Mouse (Mus musculus) urinary bladder, postnatal 25 days (tissue): ENCODE measurements at regions not wholly inside any gene's neighbourhood (a gene's known extent, or its start where the extent isn't known, plus 50 kb on each side); places are given as distances from the start of the nearest gene placed in this dataset.

Experiments
- DNase-seq: peaks from one replicate; pipeline ENCODE4 v3.0.0; 2022; ENCODE audit warnings: low spot score

DNA sequence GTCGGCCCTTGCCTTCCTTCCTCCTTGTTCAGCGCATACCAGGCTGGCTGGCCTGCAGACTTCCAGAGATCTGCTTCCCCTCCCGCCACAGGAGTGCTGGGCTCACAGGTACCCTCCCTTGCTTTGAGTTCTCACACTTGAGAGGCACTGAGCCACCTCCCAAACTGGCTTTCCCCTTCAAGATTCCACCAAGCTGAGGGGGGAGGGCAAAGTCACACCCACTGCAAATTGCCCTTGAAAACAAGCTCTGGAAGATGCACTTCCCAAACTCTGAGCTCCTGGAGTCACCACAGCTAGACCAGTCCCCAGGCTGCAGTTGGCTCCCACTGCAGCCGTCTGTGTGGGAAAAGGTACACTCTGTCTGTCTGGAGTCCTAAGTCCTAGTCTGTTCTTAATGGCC, 142.1 kb upstream of the Slc22a12 start:
- DNase-seq: no peak

DNA sequence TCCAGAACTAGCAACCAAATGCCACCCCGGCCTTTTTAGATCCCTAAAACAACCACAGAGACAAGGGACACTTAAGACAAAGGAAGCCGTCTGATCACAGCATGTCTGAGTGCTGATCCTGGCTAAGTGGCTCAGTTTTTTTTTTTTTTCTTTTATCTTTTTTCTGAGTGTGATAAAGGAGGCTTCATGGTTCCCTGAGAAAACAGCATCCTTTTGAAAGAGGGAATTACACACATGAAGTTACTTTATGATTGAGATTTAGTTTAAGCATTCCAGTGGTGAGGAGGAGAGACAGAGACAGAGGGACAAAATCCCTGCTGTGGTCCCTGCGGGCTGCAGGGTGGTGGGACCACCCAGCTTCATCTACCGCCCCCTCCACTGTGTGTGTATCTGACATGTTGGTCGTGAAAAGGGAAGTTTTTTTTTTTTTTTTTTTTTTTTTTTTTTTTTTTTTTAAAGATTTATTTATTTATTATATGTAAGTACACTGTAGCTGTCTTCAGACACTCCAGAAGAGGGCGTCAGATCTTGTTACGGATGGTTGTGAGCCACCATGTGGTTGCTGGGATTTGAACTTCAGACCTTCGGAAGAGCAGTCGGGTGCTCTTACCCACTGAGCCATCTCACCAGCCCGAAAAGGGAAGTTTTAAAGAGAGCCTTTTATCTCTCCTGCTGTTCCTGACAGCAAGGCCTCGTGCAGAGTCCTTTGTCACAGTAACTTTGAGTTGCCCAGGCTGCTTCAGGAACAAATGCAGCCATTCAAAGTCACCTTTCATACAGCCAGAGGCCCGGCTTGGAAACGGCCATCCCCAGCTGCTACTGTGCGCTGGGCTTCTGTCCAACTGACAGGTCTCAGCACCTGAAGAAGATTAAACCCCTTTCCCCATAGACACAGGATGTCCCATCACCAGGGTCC, 136.8 kb upstream of the Slc22a12 start:
- DNase-seq: no peak

DNA sequence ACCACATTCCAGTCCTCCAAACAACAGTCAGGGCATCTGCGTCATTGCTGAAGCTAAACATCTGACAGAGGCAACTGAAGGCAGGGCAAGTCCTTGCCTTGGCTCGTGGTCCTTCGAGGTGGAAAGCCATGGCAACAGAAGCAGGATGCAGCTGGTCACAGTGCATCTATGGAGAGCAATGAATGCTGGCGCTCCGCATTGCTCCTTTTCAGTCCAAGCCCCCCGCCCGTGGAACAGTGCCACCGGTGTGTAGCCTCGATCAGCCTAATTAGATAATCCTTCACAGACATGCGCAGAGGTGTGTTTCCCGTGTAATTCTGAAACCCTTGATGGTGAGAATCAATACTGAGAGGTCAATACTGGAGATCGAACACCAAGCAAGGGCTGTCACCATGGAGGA, 134.7 kb upstream of the Slc22a12 start:
- DNase-seq: no peak

DNA sequence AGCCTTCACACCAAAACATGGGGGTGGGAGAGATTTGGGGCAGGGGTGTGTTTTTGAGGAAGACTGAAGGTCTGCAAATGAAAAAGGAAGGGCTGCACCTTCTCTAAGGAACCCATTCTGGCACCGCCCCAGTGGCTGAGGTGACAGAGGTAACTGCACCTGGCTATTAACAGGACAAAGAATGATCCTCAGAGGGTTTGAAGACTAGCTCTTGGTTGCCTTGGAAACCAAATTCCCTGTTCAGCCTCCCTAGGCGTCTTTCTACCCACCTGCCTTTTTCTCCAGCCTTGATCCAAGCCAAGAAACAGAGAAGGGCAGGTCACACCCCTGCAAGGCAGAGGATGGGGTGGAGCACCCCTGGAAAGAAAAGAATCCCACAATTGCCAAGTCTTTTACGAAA, 132.8 kb upstream of the Slc22a12 start:
- DNase-seq: no peak

DNA sequence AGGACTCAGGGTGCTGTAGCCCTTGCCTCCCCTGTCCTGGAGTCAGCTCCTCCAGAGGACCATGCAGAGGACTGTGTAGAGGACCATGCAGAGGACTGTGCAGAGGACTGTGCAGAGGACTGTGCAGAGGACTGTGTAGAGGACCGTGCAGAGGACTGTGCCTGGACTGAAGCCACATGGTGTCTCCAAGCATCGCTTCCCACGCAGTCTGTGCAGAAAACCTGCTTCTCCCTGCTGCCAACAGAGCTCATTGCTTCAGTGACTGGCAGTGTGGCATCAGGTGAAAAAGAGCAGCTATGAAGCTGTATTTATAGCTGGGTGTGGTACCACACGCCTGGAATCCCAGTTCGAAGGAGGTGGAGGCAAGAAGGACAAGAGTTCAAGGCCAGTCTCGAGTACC, 128.9 kb upstream of the Slc22a12 start:
- DNase-seq: no peak

DNA sequence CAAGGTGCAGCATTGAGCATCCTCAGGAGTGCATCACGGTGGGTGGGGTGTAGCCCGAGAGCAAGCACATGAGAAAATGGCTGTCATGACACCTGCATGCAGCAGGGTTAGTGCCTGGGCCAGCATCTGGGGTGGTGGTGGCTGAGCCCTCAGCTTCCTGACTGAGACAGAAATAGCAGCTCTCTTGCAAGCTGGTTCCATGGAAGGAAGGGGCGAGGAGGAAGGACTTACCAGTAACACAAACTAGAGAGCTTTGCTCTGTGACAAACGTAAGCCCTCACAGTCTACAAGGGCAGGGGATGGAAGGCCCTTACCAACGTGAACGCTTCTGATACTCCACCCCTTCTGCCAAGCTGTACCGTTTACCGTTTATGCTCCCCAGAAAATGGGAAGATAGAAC, 127.0 kb upstream of the Slc22a12 start:
- no peak for DNase-seq

DNA sequence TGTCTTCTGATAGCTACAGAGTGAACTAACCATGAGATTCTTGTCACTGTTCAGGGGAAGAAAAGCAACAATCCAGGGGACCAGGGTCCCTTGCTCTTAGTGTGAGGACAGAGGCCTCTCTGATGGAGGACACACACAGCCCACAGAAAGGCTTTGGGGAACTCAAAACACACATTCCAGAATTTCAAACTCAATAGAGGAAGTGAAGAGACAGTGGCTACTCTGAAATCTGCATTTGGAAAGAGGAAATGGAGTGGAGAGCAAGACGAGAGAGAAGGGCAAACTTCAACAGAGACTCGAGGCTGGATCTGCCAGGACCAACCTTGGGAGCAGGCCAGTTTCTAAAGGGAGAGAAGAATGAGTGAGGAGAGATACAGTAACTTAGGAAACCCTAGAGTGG, 125.7 kb upstream of the Slc22a12 start:
- no peak for DNase-seq

DNA sequence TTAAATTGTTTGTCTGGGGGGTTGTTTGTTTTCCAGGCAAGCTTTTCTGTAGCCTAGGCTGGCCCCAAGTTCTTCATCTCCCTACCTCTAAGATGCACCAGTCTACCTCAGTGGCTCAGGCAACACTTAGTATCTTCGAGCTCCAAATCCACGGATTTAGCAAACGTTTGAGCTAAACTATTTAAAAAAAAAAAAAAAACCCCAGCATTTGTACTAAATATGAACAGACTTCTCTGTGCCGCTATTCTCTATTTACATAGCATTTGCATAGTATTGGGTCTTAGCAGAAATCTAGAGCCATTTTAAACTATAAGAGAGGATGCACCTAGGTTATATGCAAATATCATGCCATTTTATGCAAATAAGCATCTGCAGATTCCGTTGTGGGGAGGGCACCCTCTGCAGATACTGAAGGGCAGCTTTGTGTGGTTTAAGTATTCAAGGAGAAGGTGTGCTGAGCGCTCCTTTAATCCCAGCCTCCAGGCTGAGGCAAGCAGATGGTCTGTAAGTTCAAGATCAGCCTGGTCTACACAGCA, 123.4 kb upstream of the Slc22a12 start:
- DNase-seq: no peak

DNA sequence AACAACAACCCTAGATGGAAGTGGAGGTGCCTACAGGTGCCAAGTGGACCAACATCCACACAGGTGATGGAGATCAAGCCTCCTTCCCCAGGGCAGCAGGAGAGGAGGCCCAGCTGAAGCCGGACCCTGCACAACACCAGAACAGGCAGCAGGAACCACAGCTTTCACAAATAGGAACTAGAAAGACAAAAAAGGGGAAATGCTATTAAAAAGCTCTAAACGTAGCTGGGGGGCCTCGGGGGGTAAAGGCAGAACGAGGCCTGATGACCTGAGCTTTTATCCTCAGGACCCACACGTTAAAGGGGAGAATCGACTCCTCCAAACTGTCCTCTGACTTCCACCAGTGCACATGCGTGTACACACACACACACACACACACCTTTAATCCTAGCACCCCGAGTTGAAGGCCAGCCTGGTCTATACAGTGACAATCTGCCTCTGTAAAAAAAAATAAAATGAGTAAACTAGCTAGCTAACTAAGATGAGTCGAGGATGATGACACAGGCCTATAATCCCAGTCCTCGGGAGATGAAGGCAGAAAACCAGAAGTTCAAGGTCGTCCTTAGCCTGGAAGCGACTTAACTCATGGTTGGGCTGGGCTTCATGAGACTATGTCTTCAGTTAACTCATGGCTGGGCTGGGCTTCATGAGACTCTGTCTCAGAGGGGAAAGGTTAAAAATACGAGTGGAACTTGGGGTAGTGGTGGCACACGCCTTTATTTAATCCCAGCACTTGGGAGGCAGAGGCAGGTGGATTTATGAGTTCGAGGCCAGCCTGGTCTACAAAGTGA, 122.6 kb upstream of the Slc22a12 start:
- DNase-seq: no peak

DNA sequence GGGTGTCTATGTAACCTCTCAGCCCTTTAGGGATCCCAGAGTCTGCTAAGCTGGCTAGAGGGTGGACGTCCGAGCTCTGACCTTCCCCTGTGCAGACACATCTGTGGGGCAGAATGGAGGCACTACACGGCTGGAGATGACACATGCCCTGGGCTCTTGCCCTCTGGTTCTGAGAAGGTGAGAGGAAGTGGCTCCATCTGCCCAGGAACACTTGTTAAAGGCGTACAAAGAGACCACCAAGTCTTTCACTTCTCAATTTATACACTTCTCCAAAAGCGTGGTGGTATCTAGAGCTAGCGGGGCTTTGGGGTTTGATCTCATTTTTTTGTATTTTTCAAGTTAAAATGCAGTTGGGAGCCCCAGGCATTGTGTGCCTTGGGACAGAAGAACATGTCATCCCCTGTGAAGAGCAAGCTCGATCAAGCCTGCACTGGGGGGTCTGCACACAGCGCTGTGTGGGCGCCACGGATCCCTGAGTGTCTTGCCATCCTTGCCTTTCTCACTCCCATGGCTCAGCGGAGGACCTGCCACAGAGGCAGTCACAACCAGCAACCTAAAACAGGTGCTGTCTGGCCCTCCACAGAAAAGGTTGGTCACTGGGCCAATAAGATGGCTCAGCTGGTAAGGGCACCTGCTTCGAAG, 121.6 kb upstream of the Slc22a12 start:
- DNase-seq: no peak

DNA sequence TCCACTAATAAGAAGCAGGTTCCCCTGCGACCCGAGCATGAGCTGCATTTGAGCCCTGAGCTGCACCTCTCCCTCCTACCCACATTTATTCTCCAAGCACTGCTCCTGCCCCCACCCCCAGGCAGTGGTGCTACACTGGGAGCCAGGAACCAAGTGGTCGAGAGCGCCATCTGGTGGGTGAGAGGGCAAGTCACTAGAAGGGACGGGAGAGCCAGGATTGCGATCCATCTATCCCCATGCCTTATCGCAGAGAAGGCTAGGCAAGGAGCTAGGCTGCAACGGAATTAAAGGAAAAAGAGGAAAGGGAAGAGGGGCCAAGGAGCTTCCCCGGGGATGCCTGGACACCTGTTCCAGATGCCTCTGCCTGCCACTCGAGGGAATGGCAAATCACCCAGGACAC, 120.6 kb upstream of the Slc22a12 start:
- peak; percentile 83 for DNase-seq

DNA sequence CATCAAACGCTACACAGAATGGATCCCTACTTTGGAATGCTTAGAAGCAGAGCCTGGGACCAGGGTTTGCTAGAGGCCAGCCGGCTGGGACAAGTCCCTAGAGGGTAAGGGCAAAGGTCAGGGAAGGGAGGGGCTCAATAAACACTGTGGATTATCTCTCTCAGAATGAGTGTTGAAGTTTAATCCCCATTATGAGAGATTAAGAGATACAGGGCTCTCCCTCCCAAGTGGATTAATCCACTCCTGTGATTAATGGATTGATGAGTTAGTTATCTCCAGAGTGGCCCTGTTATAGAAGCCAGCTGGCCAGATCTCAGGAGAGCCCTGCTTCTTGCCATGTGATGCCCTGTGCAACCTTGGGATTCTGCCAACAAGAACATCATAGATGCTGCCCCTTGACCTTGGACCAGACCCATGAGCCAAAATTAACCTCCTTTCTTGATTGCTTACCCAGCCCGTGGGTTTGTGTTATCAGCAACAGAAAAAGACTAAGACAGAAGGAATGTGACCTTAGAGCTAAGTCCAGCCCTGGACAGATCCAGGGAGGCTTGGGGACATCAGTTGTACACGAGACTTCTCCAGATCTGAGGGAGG, 119.6 kb upstream of the Slc22a12 start:
- DNase-seq: no peak

DNA sequence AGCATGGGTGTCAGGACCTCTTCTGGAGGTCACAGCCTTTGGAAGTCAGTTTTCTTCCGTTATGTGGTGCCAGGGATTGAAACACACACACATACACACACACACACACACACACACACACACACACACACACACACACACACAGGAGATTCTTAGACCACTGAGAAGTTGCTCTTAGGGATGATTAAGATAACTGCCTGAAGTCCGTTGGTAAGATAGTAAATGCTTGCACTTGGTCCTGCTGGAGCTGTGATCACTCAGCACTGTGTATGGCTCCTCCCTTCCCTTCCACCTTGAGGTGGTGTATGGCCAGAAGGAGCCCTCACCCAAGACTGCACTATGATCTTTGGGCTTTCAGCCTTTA, 118.7 kb upstream of the Slc22a12 start:
- DNase-seq: no peak

DNA sequence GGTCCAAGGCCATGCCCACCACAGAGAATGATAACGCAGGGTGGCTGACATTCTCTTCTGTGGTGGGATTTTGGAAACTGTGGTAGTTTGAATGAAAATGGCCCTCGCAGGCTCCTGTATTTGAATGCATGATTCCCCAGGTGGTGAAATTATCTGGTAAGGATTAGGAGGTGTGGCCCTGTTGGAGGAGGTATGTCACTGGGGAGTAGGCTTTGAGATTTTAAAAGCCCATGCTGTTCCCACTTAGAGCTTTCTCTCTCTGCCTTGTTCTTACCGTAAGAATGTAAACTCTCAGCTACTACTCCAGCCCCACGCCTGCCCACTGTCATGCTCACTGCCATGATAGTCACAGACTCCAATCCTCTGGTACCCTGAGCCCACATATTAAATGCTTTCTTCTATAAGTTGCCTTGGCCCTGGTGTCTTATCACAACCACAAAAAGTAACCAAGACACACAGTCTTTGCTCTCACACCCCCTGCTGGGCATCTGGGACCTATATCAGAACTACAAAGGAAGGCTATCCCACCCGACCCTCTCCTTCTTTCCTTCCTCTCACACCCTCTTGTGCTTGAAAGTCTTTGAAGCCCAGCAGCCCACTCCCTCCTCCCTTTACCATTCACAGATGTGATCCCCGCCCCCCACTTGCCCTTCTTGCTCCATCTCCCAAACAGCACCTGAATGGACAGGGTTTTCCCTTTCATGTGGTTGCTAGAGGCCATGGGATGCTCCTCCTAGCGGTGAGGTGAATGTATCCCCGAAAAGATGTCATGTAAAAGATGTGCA, 118.1 kb upstream of the Slc22a12 start:
- DNase-seq: no peak

DNA sequence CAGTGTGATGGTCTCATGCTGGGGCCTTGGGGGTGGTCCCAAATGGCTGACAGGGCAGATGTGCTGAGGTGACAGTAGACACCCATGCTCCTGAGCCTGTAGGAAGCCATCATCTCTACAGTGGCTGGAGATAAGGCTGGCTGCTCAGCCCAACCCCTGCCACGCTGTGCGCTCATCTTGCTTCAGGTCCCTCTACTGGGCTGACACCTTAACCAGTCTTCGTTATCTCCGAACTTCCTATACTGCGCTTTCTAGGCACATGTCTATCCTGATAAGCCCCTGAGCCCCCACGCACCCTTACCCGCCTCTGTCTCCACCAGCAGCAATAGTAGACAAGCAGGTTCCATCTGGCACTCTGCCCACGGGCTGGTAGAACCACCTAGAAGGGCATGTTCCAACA, 117.3 kb upstream of the Slc22a12 start:
- no peak for DNase-seq

DNA sequence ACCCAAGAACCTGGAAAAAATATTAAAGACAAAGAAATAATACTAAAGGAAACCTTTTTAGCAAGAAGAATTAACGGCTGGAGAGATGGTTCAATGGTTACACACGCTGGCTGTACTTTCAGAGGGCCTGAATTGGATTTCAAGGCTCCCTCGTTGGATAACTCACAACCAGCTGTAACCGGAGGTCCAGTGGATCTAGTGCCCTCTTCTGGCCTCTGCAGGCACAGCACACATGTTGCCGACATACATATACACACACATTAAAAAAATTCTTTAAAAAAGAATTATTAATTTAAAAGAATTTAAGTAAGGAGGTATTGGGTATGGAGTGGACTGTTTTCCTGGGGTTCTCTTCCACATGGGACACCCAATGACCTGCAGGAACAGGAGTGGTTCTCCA, 111.7 kb upstream of the Slc22a12 start:
- no peak for DNase-seq

DNA sequence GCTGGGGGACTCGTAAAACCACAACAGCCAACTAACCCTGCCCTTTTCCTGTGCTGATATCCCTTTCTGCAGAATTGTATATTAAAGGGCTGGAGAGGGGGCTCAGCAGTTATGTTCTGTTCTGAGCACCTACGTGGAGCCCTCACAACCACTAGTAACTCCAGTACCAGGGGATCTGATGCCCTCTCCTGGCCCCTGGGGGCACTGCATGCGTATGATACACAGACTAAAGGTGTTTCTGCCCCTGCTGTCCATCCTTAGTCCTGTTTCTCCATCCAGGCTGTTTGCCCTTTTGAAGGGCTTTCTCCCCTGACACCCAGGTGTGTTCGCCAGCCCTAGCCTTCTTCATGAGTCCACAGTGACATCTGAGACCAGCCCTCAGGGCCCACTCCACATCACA, 109.9 kb upstream of the Slc22a12 start:
- DNase-seq: no peak

DNA sequence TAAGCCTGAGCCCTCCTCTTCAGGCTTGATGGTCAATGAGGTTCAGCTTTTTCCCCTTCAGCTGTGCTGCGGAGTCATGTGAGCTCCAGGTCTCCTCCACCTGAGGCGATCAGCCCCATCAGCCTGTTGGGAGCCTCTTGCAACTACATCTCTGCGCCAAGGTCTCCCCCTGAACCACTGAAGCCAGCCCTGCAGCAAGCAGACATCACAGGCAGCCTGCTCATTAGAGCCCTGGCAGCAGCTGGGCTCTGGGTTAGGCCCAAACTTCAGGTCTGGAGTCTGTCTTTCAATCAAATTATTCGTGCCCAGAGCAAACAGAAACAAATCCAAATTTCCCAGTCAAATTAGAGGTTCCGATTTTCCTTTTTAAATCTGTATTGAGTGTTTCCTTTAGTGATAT, 108.4 kb upstream of the Slc22a12 start:
- DNase-seq: no peak

DNA sequence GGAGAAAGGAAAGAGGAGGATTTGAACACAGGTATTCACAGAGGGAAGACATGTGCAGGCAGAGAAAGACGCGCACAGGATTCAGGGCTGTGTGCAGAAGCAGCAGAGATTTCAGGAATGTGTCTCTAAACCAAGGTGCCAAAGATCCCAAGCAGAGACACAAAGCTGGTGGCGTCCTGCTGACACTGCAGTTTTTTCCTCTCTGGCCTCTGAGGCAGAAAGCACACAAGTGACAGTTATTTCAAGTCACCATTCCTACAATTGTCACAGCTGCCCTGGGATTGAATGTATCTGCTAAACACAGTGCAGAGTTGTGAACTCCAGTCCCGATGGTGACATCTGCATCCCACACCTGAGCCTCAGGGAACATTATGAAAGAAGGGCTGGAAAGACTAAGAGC, 107.1 kb upstream of the Slc22a12 start:
- DNase-seq: no peak

DNA sequence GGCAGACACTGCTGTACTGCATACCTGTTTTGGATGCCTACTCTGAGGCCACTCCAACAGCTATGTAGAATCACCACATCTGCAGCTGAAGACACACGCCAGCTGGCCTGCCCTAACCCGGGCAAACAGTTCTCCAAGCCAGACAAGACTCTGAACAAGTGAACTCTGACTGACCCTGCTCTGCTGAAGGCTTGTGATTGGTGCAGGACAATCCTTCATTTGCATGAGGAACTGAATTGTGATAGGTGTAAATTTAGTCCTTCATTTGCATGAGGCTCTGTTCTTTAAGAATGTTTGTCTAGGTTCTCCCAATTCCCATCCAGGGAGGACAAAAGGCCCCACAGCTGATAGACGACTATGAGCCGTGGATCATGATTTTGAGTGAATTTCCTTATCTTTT, 104.9 kb upstream of the Slc22a12 start:
- DNase-seq: no peak

DNA sequence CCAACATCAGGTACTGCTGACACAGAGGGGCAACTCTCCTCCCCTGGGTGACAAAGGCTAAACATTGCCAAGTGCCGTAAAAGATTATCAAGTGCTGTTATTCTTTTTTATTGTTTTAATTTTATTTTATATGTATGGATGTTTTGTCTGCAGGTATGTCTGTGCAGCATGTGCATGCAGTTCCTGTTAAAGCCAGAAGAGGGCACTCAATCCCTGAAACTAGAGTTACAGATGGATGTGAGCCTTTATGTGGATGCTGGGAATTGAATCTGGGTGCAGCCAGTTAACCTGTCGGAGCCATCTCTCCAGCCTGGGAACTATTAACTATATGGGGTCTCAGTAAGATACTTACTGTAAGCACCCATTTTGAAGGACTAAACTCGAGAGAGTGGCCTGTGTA, 104.4 kb upstream of the Slc22a12 start:
- DNase-seq: no peak

DNA sequence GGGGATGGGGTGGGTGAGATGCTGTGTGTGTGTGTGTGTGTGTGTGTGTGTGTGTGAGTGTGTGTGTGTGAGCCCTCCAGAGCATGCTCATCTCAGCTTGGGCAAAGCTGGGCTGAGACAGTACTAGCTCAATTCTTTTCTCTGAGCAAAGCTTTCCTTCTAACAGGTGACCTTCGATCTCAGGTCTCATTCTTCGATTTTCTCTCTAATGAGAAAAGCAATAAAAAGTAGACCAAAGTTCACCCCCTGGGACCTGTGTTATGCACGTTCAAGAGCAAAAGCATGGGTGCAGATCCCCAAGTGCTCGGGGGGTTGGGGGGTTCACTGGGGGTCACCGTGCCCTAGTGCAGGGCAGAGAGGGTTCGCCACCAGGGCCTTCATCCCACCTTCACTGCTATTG, 103.1 kb upstream of the Slc22a12 start:
- DNase-seq: no peak
